Mouse (Mus musculus) liver, embryonic 14.5 days (tissue): Measurements from ENCODE around the gene Chchd1.

ENCODE experiments used
- CTCF ChIP-seq: IDR thresholded peaks from 2 replicates; pipeline ENCODE4 v1.5.1; 2016; ENCODE audit warnings: antibody characterized with exemption, low read depth, control low read depth
- EP300 ChIP-seq: IDR thresholded peaks from 2 replicates; pipeline ENCODE4 v1.6.1; 2016; ENCODE audit warnings: antibody characterized with exemption, low read depth

GRCm38 (mm10) chr14:20735892-20736390 is 33.1 kb downstream of the Chchd1 start:
- TF ChIP-seq CTCF (no peak), EP300 (no peak)
